Mouse (Mus musculus): ENCODE results near the gene Tmigd1. TPM values are rescaled to one million over a fixed set of nuclear protein-coding genes. Genes with fewer than 3 reads are reported as not detected.

Tmigd1 gene
- total and polyA plus RNA-seq, 3 experiments, result not detected

GRCm38 (mm10) chr11:76879816-76880215 is 22.1 kb upstream of the Tmigd1 start:
- H3K27ac ChIP-seq (ENCODE audit: insufficient read depth, low read depth), result no peak overlapping the region
- H3K9ac ChIP-seq (ENCODE audit: insufficient read depth, low read depth), result no peak overlapping the region
- in situ Hi-C loops (cut with MboI; ENCODE audit: low pct_ligation_motif_present, low pct_unique_long_range_greater_than_20kb, low sequenced_read_pairs) (no loop called here), dilution Hi-C loops (cut with MboI; ENCODE audit: extremely low pct_ligation_motif_present, extremely low pct_unique_long_range_greater_than_20kb, low sequenced_read_pairs) (no loop called here)
- DNase-seq (ENCODE audit: extremely low read depth), result no peak
- TF ChIP-seq ZKSCAN1 (IDR thresholded peaks at IDR 0.05; ENCODE audit: borderline replicate concordance, low read depth, low read length) (no peak), MYC (IDR thresholded peaks at IDR 0.05; ENCODE audit: low read depth, low read length) (no peak), NRF1 (IDR thresholded peaks at IDR 0.05; ENCODE audit: low read depth, low read length) (no peak)
- no peak overlapping the region for H3K4me2 ChIP-seq (ENCODE audit: insufficient read depth, low read depth, poor library complexity, severe bottlenecking)
- H3K27me3 ChIP-seq (replicated peaks), result no peaks in the 10 kb centered on the region
- no peak overlapping the region for H3K4me3 ChIP-seq (replicated peaks in 1 of 3; ENCODE audit: low read depth in 2 of 3, low read length in 2 of 3, poor library complexity in 1 of 3)
- no peaks in the 10 kb centered on the region for H3K9me3 ChIP-seq (replicated peaks; ENCODE audit: low read length)
- H3K79me2 ChIP-seq (replicated peaks; ENCODE audit: control insufficient read depth, extremely low read depth, insufficient read depth, poor library complexity, severe bottlenecking), result no peaks in the 10 kb centered on the region
- H3K36me3 ChIP-seq (replicated peaks in 1 of 2; ENCODE audit: control insufficient read depth in 1 of 2, insufficient read depth in 1 of 2, low read length in 1 of 2), result no peaks in the 10 kb centered on the region
- H3K4me1 ChIP-seq (ENCODE audit: control insufficient read depth in 1 of 2, insufficient read depth in 2 of 2), result peaks cover 2 to 15% of the 10 kb centered on the region in 2 experiments

- Histone ChIP-seq H3K4me1 (ENCODE audit: control insufficient read depth in 1 of 2, insufficient read depth in 2 of 2) (peaks cover 0 to 11% of the 10 kb centered on the region in 2 experiments; a peak in 2 of 4 replicates), H3K9ac (ENCODE audit: insufficient read depth, low read depth) (no peak overlapping the region), H3K4me2 (ENCODE audit: insufficient read depth, low read depth, poor library complexity, severe bottlenecking) (no peak overlapping the region), H3K27me3 (replicated peaks) (no peaks in the 10 kb centered on the region), H3K4me3 (replicated peaks in 1 of 3; ENCODE audit: low read depth in 2 of 3, low read length in 2 of 3, poor library complexity in 1 of 3) (no peak overlapping the region), H3K27ac (ENCODE audit: insufficient read depth, low read depth) (no peak overlapping the region), H3K36me3 (replicated peaks in 1 of 2; ENCODE audit: control insufficient read depth in 1 of 2, insufficient read depth in 1 of 2, low read length in 1 of 2) (no peaks in the 10 kb centered on the region), H3K79me2 (replicated peaks; ENCODE audit: control insufficient read depth, extremely low read depth, insufficient read depth, poor library complexity, severe bottlenecking) (no peaks in the 10 kb centered on the region), H3K9me3 (replicated peaks; ENCODE audit: low read length) (no peaks in the 10 kb centered on the region)
- TF ChIP-seq USF2 (conservative IDR thresholded peaks at IDR 0.05; ENCODE audit: low read depth, low read length), result no peak
- TF ChIP-seq JUN (IDR thresholded peaks at IDR 0.05; ENCODE audit: insufficient read depth, low read depth, low read length), result no peak
- no peak for TF ChIP-seq ZC3H11A (IDR thresholded peaks at IDR 0.05; ENCODE audit: low read depth, low read length)
- TF ChIP-seq UBTF (IDR thresholded peaks at IDR 0.05; ENCODE audit: low read depth, low read length), result no peak
- TF ChIP-seq RCOR1 (conservative IDR thresholded peaks at IDR 0.05; ENCODE audit: low read depth, low read length), result no peak
- no peak for TF ChIP-seq MAFK (IDR thresholded peaks at IDR 0.05; ENCODE audit: insufficient replicate concordance, low read length)
- TF ChIP-seq CTCF (conservative IDR thresholded peaks at IDR 0.05 in 1 of 2, IDR thresholded peaks at IDR 0.05 in 1 of 2; ENCODE audit: low read depth in 2 of 2, low read length in 2 of 2), result no peak
- TF ChIP-seq GABPA (IDR thresholded peaks at IDR 0.05; ENCODE audit: insufficient replicate concordance, low read depth, low read length), result no peak
- no peak for TF ChIP-seq HCFC1 (IDR thresholded peaks at IDR 0.05; ENCODE audit: low read depth, low read length)
- TF ChIP-seq NELFE (IDR thresholded peaks at IDR 0.05; ENCODE audit: low read depth, low read length), result no peak
- TF ChIP-seq MEF2A (IDR thresholded peaks at IDR 0.05; ENCODE audit: borderline replicate concordance, low read depth, low read length), result no peak
- no peak for TF ChIP-seq EP300 (IDR thresholded peaks at IDR 0.05; ENCODE audit: low read length)
- no peak for TF ChIP-seq KAT2A (IDR thresholded peaks at IDR 0.05; ENCODE audit: insufficient replicate concordance, low read length)
- no peak for TF ChIP-seq JUND (conservative IDR thresholded peaks at IDR 0.05; ENCODE audit: low read depth, low read length)
- in situ Hi-C loops (cut with MboI; ENCODE audit: low pct_ligation_motif_present, low pct_unique_long_range_greater_than_20kb, low sequenced_read_pairs) (no loop called here), dilution Hi-C loops (cut with MboI; ENCODE audit: extremely low pct_ligation_motif_present, extremely low pct_unique_long_range_greater_than_20kb, low sequenced_read_pairs) (no loop called here)
- DNase-seq (ENCODE audit: extremely low read depth), result no peak
Observed at GRCm38 (mm10) chr11:76884451-76884850, 17.5 kb upstream of the Tmigd1 start.

All from CH12.LX (cell line).